Mouse (Mus musculus) c-Kit-positive CD71-negative TER-119-negative erythroid progenitor cells, embryonic 14.5 days (primary cell): ENCODE results near the gene Gm5751.
"Not testable (repeated sequence)": the region's sequence is repeated elsewhere in the genome, so short reads cannot be mapped to it uniquely, and the experiment has no call there.

Experiments used
- DNase-seq: peaks from one replicate; pipeline ENCODE4 v3.0.0-alpha.2; 2013; ENCODE audit warnings: low read depth

Gm5751 gene

GRCm38 (mm10) chrX:8873953-8874352, at the start of gene Gm5751:
Gene Gm5751 (plus strand): TSS chrX:8874253.
- DNase-seq: not testable (repeated sequence)

- no peak for DNase-seq
Measured at GRCm38 (mm10) chrX:8832043-8832442, 42.0 kb upstream of the Gm5751 start.

DNA sequence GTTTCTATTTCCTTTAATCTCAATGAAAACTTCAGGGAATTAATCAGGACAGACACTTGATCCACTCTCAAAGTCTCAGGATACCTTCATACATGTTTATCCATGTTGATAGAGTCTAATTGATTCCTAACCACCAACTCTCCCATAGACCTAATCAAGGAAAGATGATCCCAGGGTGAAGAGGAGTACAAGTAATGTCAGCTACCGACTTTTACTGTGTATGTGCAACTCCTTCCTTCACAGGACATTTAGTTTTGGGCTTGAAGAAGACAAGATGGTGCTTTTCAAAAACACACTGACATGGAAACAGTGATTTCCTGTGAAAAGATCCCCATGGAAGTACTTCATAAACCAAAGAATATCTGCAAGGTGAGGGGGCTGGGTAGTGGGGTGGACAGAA, 30.4 kb upstream of the Gm5751 start, which contains the start of gene Gm6592:
TSS of gene Gm6592 (plus strand) at position 301 of the 400 bp plus-strand sequence.
- no peak for DNase-seq

- no peak for DNase-seq
Measured at GRCm38 (mm10) chrX:8852486-8852885, 21.6 kb upstream of the Gm5751 start.

GRCm38 (mm10) chrX:8864331-8864730, 9.7 kb upstream of the Gm5751 start:
- peak; percentile 33 for DNase-seq

GRCm38 (mm10) chrX:8884336-8884735, 10.3 kb downstream of the Gm5751 start:
- no peak for DNase-seq

DNA sequence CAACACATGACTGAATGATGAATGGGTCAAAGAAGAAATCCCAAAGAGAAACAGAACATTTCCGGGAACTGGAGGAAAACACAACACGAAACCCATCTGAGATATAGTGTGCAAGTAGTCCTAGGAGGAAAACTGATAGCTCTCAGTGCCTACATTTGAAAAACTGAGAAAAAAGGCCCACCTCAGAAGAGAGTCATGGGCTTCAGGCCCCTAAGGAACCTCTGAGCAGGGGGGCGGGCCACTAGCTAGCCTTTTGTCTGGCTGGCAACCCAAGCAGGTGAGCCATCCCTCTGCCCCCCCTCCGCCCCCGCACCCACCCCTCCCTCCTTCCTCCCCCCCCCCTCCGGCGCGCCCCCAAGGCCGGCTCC, 17.9 kb downstream of the Gm5751 start:
- no peak for DNase-seq

DNA sequence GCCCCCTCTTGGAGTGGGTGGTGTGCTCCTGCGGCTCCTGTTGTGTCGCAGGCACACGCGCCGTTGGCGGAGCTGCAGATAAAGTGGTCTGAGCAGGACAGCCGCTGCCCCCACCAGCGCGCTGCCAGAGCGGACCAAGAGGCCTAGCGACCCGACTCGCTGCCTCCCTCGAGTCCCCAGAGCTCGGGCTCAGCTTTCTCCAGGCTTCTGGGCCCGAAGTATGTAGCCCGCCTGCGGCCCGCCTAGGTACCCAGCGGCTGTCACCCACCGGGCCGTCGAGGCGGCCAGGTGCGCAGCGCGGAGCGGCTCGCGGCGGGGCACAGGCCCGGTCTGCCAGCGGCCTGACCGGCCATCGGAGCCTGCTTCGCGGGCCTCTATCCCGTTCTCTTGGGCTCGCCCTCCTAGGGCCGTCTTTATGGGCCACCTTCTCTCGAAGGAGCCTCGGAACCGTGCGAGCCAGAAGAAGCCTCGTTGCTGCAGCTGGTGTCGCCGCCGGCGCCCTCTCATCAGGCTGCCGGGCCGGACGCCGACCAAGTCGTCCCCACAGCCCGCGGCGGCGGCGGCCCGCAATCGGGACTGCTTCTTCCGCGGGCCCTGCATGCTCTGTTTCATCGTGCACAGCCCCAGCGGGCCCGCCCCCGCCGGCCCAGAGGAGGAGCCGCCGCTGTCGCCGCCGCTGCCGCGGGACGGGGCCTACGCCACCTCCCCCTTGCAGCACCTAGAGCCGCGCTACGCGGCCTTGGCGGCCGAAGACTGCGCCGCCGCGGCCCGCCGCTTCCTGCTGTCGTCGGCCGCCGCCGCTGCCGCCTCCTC, 18.5 kb downstream of the Gm5751 start, which contains the start of gene B630019K06Rik:
TSS of gene B630019K06Rik (plus strand) at position 40 of the 813 bp plus-strand sequence.
- DNase-seq: no peak

DNA sequence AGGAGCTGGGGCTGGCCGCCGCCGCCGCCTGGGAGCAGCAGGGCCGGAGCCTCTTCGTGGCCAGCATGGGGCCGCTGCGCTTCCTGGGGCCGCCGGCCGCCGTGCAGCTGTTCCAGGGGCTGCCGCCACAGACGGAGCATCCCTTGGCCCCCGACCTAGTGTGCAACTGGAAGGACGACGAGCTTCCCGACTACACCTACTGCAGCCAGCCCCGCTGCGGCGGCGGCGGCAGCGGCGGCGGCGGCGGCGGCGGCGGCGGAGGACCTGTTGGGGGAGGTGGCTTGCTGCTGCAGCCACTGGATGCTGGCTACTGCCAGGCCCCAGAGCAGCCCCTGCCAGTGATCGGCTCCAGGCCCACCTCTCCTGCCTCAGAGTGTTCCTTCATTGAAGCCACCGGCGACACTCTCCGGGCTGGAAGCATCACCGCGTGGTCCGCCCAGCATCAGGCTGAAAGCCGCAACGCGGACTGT, 19.2 kb downstream of the Gm5751 start:
- no peak for DNase-seq

GRCm38 (mm10) chrX:8900823-8901222, 26.8 kb downstream of the Gm5751 start:
- no peak for DNase-seq

DNA sequence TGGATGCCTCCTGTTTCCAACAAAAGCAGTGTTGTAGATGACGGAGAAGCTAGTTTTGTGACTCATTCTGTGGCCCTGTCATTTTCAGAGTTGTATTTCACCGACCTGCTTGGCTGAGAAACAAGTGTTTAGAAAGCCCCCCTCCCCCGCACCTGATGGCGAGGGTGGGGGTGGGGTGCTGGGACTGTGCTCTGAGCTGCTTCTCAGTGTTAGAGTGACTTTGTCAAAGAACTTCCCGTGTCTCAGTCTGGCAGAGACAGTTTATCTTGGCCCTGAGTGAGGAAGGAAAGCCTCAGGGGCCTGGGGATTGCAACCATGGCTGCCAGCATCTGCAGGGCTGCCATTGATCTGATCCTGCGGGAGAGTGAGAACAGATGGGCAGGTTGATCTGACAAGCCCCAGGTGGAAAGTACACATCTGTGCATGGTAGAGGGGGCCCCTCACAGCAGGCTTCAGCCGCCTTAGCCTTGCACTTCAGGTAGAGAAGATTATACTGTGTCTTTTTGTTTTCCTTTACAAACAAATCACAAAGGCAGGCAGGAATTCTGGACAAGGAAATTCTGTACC, 27.9 kb downstream of the Gm5751 start:
- DNase-seq: no peak

DNA sequence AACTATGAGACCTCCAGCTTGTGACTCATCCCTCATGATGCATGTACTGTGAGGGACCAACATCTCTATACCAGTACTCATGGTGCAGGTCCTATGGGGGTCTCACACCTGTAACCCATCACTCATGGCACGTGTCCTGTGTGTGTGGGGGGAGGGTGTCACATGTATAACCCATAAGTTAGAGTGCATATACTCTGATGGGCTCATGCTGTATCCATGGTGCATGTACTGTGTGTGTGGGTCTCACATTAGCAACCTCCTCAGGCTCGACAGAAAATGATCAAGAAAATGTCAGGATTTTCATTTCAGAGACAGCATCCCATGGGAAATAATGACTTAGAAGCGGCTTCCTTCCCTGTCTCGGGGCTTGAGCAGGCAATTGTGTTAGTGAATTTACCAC, 47.0 kb downstream of the Gm5751 start:
- no peak for DNase-seq

- no peak for DNase-seq
Measured at GRCm38 (mm10) chrX:8921813-8922607, 48.0 kb downstream of the Gm5751 start.

DNA sequence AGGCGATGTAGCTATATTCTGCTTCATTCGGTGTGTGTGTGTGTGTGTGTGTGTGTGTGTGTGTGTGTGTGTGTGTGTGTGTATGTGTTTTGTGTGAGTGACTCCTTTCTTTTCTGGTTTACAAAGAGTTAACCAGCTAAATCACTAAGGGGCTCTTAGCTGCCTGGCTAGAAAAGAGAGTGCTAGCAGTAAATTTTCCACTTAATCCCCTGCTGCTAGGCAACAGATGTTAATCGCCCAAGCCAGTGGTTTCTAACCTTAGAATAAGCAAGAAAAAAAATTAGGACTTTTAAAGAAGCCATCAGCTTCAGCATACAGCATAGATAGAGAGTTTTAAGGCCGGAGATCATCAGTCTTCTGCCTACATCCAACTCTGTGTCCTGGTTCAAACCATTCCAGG, 53.3 kb downstream of the Gm5751 start:
- DNase-seq: no peak
